Mouse (Mus musculus): ENCODE results near the gene Smco3.

- TF ChIP-seq JUND (IDR thresholded peaks at IDR 0.05; ENCODE audit: low read depth, low read length) (no peak), CTCF (IDR thresholded peaks at IDR 0.05 in 2 of 3, conservative IDR thresholded peaks at IDR 0.05 in 1 of 3; ENCODE audit: control insufficient read depth in 1 of 3, insufficient read depth in 1 of 3, low read depth in 2 of 3, low read length in 3 of 3, poor library complexity in 1 of 3, severe bottlenecking in 1 of 3) (no peak), ZC3H11A (IDR thresholded peaks at IDR 0.05; ENCODE audit: low read depth, low read length) (no peak), EP300 (IDR thresholded peaks at IDR 0.05; ENCODE audit: low read depth in 1 of 2, low read length in 2 of 2) (no peak), POLR2A (IDR thresholded peaks at IDR 0.05; ENCODE audit: control insufficient read depth in 1 of 2, insufficient read depth in 1 of 2, low read depth in 1 of 2, low read length in 2 of 2, poor library complexity in 1 of 2) (no peak)
Observed at GRCm38 (mm10) chr6:136782761-136783160, 52.5 kb downstream of the Smco3 start.

Measured in MEL (cell line).